Mouse (Mus musculus) ovary, adult 2 months (tissue): ENCODE results near the gene Lhx5. TPM values are rescaled to one million over a fixed set of nuclear protein-coding genes. Genes with fewer than 3 reads are reported as not detected.

Experiments used
- polyA plus RNA-seq: library from polyadenylated mRNA; depleted of rRNA; stranded (reverse); fragments of >200 nt; gene quantifications from 2 replicates; pipeline ENCODE4 v1.2.3, GENCODE M21; 2012; rRNA removed

Gene Lhx5
- 0.06 and 0.09 TPM in 2 replicates for polyA plus RNA-seq

DNA sequence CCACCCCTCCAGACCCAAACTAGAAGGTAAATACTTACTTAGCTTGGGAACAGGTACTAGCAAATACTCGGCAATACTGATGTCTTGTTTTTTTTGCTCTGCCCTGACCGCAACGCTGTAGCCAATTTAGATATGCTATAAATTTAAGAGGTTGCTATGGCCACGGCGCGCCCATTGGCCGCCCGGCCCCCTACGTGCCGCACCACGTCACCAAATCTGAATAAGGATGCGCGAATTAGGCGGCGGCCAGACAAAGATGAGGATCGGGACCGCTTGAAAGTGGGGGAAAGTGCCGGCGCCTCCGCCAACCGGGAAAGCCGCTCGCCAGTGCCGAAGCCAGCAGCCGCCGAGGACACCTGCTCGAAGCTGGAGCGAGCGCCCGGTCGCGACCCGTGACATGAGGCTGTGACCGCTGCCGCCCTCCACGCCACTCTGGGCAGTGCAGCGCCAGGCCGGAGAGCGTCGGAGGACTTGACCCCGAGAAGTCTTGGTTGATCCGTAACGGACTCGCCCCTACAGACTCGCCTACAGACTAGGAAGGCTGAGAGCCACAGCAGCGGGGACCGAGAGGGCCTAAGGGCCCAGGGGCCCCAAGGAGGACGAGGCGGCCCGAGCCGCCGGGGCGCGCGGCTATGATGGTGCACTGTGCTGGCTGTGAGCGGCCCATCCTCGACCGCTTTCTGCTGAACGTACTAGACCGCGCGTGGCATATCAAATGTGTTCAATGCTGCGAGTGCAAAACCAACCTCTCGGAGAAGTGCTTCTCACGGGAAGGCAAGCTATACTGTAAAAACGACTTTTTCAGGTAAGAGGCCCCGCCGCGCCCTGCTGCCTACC lies at the start of gene Lhx5:
Gene Lhx5, plus strand, starts transcription at position 51 of the 837 bp plus-strand sequence.

DNA sequence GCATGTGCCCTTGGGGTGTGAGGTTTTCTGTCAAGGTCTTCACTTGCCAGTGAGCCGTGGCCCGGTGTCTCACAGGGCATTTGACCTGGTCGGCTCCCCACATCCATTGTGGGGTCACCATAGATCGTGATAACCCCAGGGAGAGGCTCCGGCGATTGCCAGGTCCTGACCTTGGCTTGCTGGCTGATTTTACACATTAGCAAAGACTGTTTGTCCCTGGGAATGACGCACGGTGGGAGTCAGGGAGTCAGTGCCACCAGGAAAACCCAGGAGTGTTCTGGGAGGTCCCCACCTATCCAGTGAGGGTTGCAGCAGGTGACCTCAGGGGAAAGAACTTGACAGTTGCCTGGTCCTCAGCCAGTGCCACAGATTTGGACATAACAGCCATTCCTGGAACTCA lies 41.3 kb downstream of the Lhx5 start, which contains the start of gene Sdsl:
Gene Sdsl, minus strand, starts transcription at position 41 of the 400 bp plus-strand sequence.

DNA sequence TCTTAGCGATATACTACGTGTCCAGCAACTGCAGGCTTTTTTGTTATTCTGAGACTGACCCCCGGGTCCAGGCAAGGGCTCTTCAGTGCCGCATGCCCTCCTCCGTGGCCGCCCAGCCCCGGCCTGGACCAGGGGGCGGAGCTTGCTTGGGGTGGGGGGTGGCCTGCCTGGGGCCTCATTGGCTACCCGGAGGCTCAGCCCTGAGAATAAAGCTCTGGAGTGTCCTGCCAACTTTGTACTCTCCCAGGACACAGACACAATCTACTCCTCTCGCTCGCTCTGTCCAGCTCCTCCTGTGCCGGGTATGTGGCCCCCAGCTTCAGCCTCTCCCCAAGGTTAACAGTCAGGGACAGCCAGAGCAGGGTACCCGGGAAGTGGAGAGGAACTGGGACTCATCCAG lies 44.8 kb downstream of the Lhx5 start, which contains the start of gene Sds:
Gene Sds, plus strand, starts transcription at position 231 of the 400 bp plus-strand sequence.

Other genes with a start within 250 kb of the Lhx5 start
- gene Sdsl, start 41.1 kb downstream of the Lhx5 start, polyA plus RNA-seq, result 41.6 and 44.9 TPM in 2 replicates
- 0.60 and 1.2 TPM in 2 replicates for gene Sds, start 44.8 kb downstream of the Lhx5 start, polyA plus RNA-seq
- 74.1 and 75.6 TPM in 2 replicates for gene Plbd2, start 71.9 kb downstream of the Lhx5 start, polyA plus RNA-seq
- gene Slc8b1, start 79.5 kb downstream of the Lhx5 start, polyA plus RNA-seq, result 36.4 and 42.5 TPM in 2 replicates
- gene Tpcn1, start 157.0 kb downstream of the Lhx5 start, polyA plus RNA-seq, result 70.8 and 89.3 TPM in 2 replicates
- gene Iqcd, start 157.3 kb downstream of the Lhx5 start, polyA plus RNA-seq, result 3.8 and 4.6 TPM in 2 replicates
- 20.3 and 23.6 TPM in 2 replicates for gene Rita1, start 180.9 kb downstream of the Lhx5 start, polyA plus RNA-seq
- 61.9 and 63.9 TPM in 2 replicates for gene Ddx54, start 181.0 kb downstream of the Lhx5 start, polyA plus RNA-seq
- 0.47 and 1.3 TPM in 2 replicates for gene Cfap73, start 202.5 kb downstream of the Lhx5 start, polyA plus RNA-seq
- gene Rasal1, start 217.1 kb downstream of the Lhx5 start, polyA plus RNA-seq, result 6.8 and 19.2 TPM in 2 replicates